Mouse (Mus musculus) liver, embryonic 11.5 days (tissue): ENCODE results near the gene Gm5771. TPM values are rescaled to one million over a fixed set of nuclear protein-coding genes. Genes with fewer than 3 reads are reported as not detected.

ENCODE experiments used
- polyA plus RNA-seq: library from polyadenylated mRNA; unstranded; fragments of >200 nt; fragmentation: Nextera tagmentation; extraction: Ambion mirVana; gene quantifications from 2 replicates; pipeline ENCODE4 v1.2.1, GENCODE M21; 2014

The Gm5771 gene
- polyA plus RNA-seq, 1 experiment from 2014 or later, result not detected

Other genes starting within 250 kb of the Gm5771 start
- gene Try4, start 90.1 kb upstream of the Gm5771 start, polyA plus RNA-seq, result not detected in 2 replicates
- gene Try5, start 75.5 kb upstream of the Gm5771 start, polyA plus RNA-seq, result not detected in 2 replicates
- not detected in 2 replicates for gene Try10, start 38.3 kb upstream of the Gm5771 start, polyA plus RNA-seq
- gene Prss3, start 14.7 kb upstream of the Gm5771 start, polyA plus RNA-seq, result not detected in 2 replicates
- not detected in 2 replicates for gene Gm10334, start 53.8 kb downstream of the Gm5771 start, polyA plus RNA-seq
- not detected in 2 replicates for gene Prss1, start 66.6 kb downstream of the Gm5771 start, polyA plus RNA-seq
- gene Prss2, start 129.4 kb downstream of the Gm5771 start, polyA plus RNA-seq, result 0.22 TPM in 1 of 2 replicates, not detected in the other
- 5.7 and 6.3 TPM in 2 replicates for gene Ephb6, start 213.1 kb downstream of the Gm5771 start, polyA plus RNA-seq
- gene Trpv6, start 244.0 kb downstream of the Gm5771 start, polyA plus RNA-seq, result 0.07 and 0.27 TPM in 2 replicates